8 mouse cellular contexts compared by ENCODE assay signal in genomic region chr17:22165304-22165703, GRCm38 (mm10). TPM values are rescaled to one million over a fixed set of nuclear protein-coding genes. Genes with fewer than 3 reads are reported as not detected.
DNase-seq lines count a peak whose midpoint lies in the region; ATAC-seq and TF ChIP-seq lines count a peak whose summit lies in the region.
"Not testable (repeated sequence)": the region's sequence is repeated elsewhere in the genome, so short reads cannot be mapped to it uniquely, and the experiment has no call there.

No protein-coding gene starts in this region.

- H3K4me1 ChIP-seq in cerebellum, adult 2 months (ENCODE audit: control insufficient read depth, insufficient read depth, low read length); forebrain, embryonic 11.5 days (replicated peaks; ENCODE audit: control insufficient read depth, insufficient read depth, low read length); heart, embryonic 15.5 days (replicated peaks); intestine, postnatal 0 days (replicated peaks; ENCODE audit: control insufficient read depth, insufficient read depth, low read length); liver, embryonic 11.5 days (replicated peaks; ENCODE audit: control insufficient read depth, insufficient read depth, low read length); olfactory bulb, adult 2 months (ENCODE audit: control insufficient read depth, insufficient read depth, low read length): not testable (repeated sequence)

- H3K4me2 ChIP-seq in forebrain, embryonic 11.5 days (ENCODE audit: low read depth, low read length, severe bottlenecking), result peak overlapping the region; percentile 52
- H3K4me2 ChIP-seq in heart, embryonic 15.5 days, result peak overlapping the region; percentile 65
- peak overlapping the region; percentile 70 for H3K4me2 ChIP-seq in intestine, postnatal 0 days (replicated peaks; ENCODE audit: low read depth)
- H3K4me2 ChIP-seq in liver, embryonic 11.5 days, result peak overlapping the region; percentile 62

- WGBS in cerebellum, adult 2 months, result 9% methylated on average over 3 of the region's 3 CpGs
- 12% methylated on average over 3 of the region's 3 CpGs for WGBS in forebrain, embryonic 11.5 days
- 6% methylated on average over 3 of the region's 3 CpGs for WGBS in heart, embryonic 15.5 days
- 5% methylated on average over 3 of the region's 3 CpGs for WGBS in intestine, postnatal 0 days
- 9% methylated on average over 3 of the region's 3 CpGs for WGBS in liver, embryonic 11.5 days
- 7% methylated on average over 3 of the region's 3 CpGs for WGBS in olfactory bulb, adult 2 months

- TF ChIP-seq CTCF in C2C12 (IDR thresholded peaks at IDR 0.05; ENCODE audit: control insufficient read depth, insufficient read depth, insufficient read length); cerebellum, adult 2 months (IDR thresholded peaks at IDR 0.05; ENCODE audit: borderline replicate concordance, insufficient read depth, low read depth, low read length); intestine, postnatal 0 days (IDR thresholded peaks at IDR 0.05; ENCODE audit: low read depth); olfactory bulb, adult 2 months (IDR thresholded peaks at IDR 0.05; ENCODE audit: insufficient read depth, low read depth, low read length): not testable (repeated sequence)

- not testable (repeated sequence) for H3K27me3 ChIP-seq in C2C12 (ENCODE audit: control insufficient read depth, insufficient read depth, insufficient read length); cerebellum, adult 2 months (ENCODE audit: control insufficient read depth, insufficient read depth, low read length); forebrain, embryonic 11.5 days (ENCODE audit: control insufficient read depth, insufficient read depth, low read length); heart, embryonic 15.5 days; intestine, postnatal 0 days (replicated peaks; ENCODE audit: control insufficient read depth, insufficient read depth, low read length); liver, embryonic 11.5 days (replicated peaks; ENCODE audit: control insufficient read depth, insufficient read depth, low read length)

- H3ac ChIP-seq in C2C12 (ENCODE audit: control insufficient read depth, insufficient read length, low read depth), result peak overlapping the region; percentile 49

- DNase-seq in cerebellum, adult 2 months, result peak in 1 of 2 experiments; percentile 9
- not testable (repeated sequence) for DNase-seq in forebrain, embryonic 11.5 days (ENCODE audit: low spot score); liver, embryonic 11.5 days (ENCODE audit: low spot score)

- not testable (repeated sequence) for H3K36me3 ChIP-seq in C2C12 (ENCODE audit: control insufficient read depth, insufficient read depth); forebrain, embryonic 11.5 days (ENCODE audit: control insufficient read depth, insufficient read depth, low read length); heart, embryonic 15.5 days; intestine, postnatal 0 days (ENCODE audit: control insufficient read depth, insufficient read depth); liver, embryonic 11.5 days (ENCODE audit: control insufficient read depth, insufficient read depth, low read length)

- not testable (repeated sequence) for H3K9me3 ChIP-seq in forebrain, embryonic 11.5 days (ENCODE audit: control insufficient read depth, low read length); heart, embryonic 15.5 days (replicated peaks); intestine, postnatal 0 days (ENCODE audit: control insufficient read depth); liver, embryonic 11.5 days (ENCODE audit: control insufficient read depth, low read length)

- peak overlapping the region; percentile 36 for H3K4me3 ChIP-seq in C2C12 (ENCODE audit: insufficient read depth, poor library complexity, severe bottlenecking)
- H3K4me3 ChIP-seq in cerebellum, adult 2 months (replicated peaks; ENCODE audit: insufficient read depth, low read depth, low read length), result peak overlapping the region; percentile 63
- peak overlapping the region; percentile 44 for H3K4me3 ChIP-seq in forebrain, embryonic 11.5 days (ENCODE audit: low read depth, low read length)
- peak overlapping the region; percentile 69 for H3K4me3 ChIP-seq in heart, embryonic 15.5 days
- H3K4me3 ChIP-seq in intestine, postnatal 0 days (ENCODE audit: low read depth, low read length), result peak overlapping the region; percentile 54
- H3K4me3 ChIP-seq in liver, embryonic 11.5 days (ENCODE audit: low read depth, low read length), result peak overlapping the region; percentile 55
- H3K4me3 ChIP-seq in olfactory bulb, adult 2 months (ENCODE audit: insufficient read depth, low read depth, low read length), result peak overlapping the region; percentile 54

- not testable (repeated sequence) for H3K79me2 ChIP-seq in C2C12 (ENCODE audit: control insufficient read depth, insufficient read depth)

- H3K27ac ChIP-seq in cerebellum, adult 2 months (ENCODE audit: insufficient read depth, low read length); forebrain, embryonic 11.5 days (ENCODE audit: low read depth, low read length); liver, embryonic 11.5 days (ENCODE audit: low read depth, low read length); olfactory bulb, adult 2 months (ENCODE audit: insufficient read depth, low read depth, low read length): not testable (repeated sequence)
- peak overlapping the region; percentile 87 for H3K27ac ChIP-seq in heart, embryonic 15.5 days
- peak overlapping the region; percentile 84 for H3K27ac ChIP-seq in intestine, postnatal 0 days (ENCODE audit: low read depth, low read length)

- H3K79me3 ChIP-seq in C2C12 (ENCODE audit: low read depth), result not testable (repeated sequence)

- TF ChIP-seq POLR2A in cerebellum, adult 2 months (IDR thresholded peaks at IDR 0.05; ENCODE audit: borderline replicate concordance, insufficient read depth, low read length); olfactory bulb, adult 2 months (IDR thresholded peaks at IDR 0.05; ENCODE audit: insufficient read depth, low read depth, low read length): not testable (repeated sequence)

- H3K9ac ChIP-seq in forebrain, embryonic 11.5 days (ENCODE audit: low read length), result peak overlapping the region; percentile 62; the same call in 1 of the 2 replicates
- H3K9ac ChIP-seq in heart, embryonic 15.5 days, result peak overlapping the region; percentile 69
- H3K9ac ChIP-seq in intestine, postnatal 0 days (ENCODE audit: low read depth, low read length), result not testable (repeated sequence)
- H3K9ac ChIP-seq in liver, embryonic 11.5 days (ENCODE audit: low read depth, low read length), result peak overlapping the region; percentile 67

- ATAC-seq in forebrain, embryonic 11.5 days (replicated peaks; ENCODE audit: low FRiP score), result peak; percentile 77
- peak; percentile 58; the same call in 1 of the 2 replicates for ATAC-seq in heart, embryonic 15.5 days (replicated peaks; ENCODE audit: insufficient number of reproducible peaks, insufficient read depth, low FRiP score, low read depth)
- peak; percentile 68 for ATAC-seq in intestine, postnatal 0 days
- peak; percentile 72 for ATAC-seq in liver, embryonic 11.5 days (replicated peaks; ENCODE audit: low FRiP score)
- peak; percentile 27; the same call in 1 of the 2 replicates for ATAC-seq in megakaryocyte progenitor cell, adult 5-6 weeks (replicated peaks; ENCODE audit: poor library complexity)

RNA-seq across cellular contexts. Expression of gene Zfp947, which starts 0.7 kb away (rescaled TPM):
- polyA plus RNA-seq in C2C12 (2012; fragmentation: generic; extraction: Trizol), result 0.64 TPM
- 0.43 and 0.82 TPM in 2 replicates for polyA plus RNA-seq in cerebellum, adult 2 months (2012; rRNA removed)
- polyA plus RNA-seq in forebrain, embryonic 11.5 days (2014; fragmentation: Nextera tagmentation; extraction: Ambion mirVana), result 2.3 and 2.5 TPM in 2 replicates
- 1.7 and 2.4 TPM in 2 replicates for polyA plus RNA-seq in heart, embryonic 15.5 days (2015; fragmentation: Nextera tagmentation; extraction: Ambion mirVana)
- 2.3 and 2.6 TPM in 2 replicates for polyA plus RNA-seq in intestine, postnatal 0 days (2015; fragmentation: Nextera tagmentation; extraction: Ambion mirVana)
- 1.3 and 1.8 TPM in 2 replicates for polyA plus RNA-seq in liver, embryonic 11.5 days (2014; fragmentation: Nextera tagmentation; extraction: Ambion mirVana)
- 3.7 and 5.2 TPM in 2 replicates for total RNA-seq in megakaryocyte progenitor cell, adult 5-6 weeks (2015)
- 4.3 and 5.6 TPM in 2 replicates for total RNA-seq in megakaryocyte progenitor cell, adult 5-6 weeks (2017)
- not detected in 2 replicates for polyA plus RNA-seq in olfactory bulb, adult 2 months (2012; ENCODE audit: insufficient read depth, insufficient read length, low replicate concordance, missing spikeins)

Comparison
In these comparisons a context has a peak if more than half of its experiments do, and no peak if none do; other contexts are left out.
1. ATAC-seq: peak in every context shown above with its lines; median percentile 77 in forebrain, embryonic 11.5 days; 72 in liver, embryonic 11.5 days; 68 in intestine, postnatal 0 days; 58 in heart, embryonic 15.5 days; 27 in megakaryocyte progenitor cell, adult 5-6 weeks.